Comparison of ENCODE assay signal across 20 mouse cellular contexts in genomic region chr1:30792935-30793334, GRCm38 (mm10).
DNase-seq lines count a peak whose midpoint lies in the region; ATAC-seq lines count a peak whose summit lies in the region.
"Had no signal": no experiment of that assay in that cellular context is flagged by ENCODE, and none has a peak within 500 bp of the region (broad histone marks: within the 10 kb centered on the region; RNA-seq: fewer than 3 reads in every experiment).

No protein-coding gene starts in this region.

- DNase-seq in kidney, adult 18-20 months: no peak
- DNase-seq in CD4-positive, CD25-positive, alpha-beta regulatory T cell, adult 2 months (ENCODE audit: low read depth, low spot score): peak; percentile 7
- DNase-seq in induced T-regulatory cell, adult 2 months (ENCODE audit: low read depth): peak; percentile 35
- DNase-seq in thymus, postnatal 25 days: peak; percentile 49
- no peak for DNase-seq in embryo, embryonic 10.5 days (ENCODE audit: low spot score)
- DNase-seq in right cerebral cortex, postnatal 25 days: no peak
- DNase-seq in B cell, adult 2 months: no peak
- DNase-seq: cerebellum, postnatal 25 days; gastrocnemius, postnatal 36 days; heart, postnatal 14 days; retina, postnatal 1 day had no signal

- H3K4me2 ChIP-seq in kidney, embryonic 15.5 days: no peak overlapping the region
- H3K4me2 ChIP-seq: embryonic facial prominence, embryonic 13.5 days; heart, embryonic 11.5 days; liver, embryonic 11.5 days; lung, embryonic 15.5 days; midbrain, embryonic 15.5 days had no signal

- H3K36me3 ChIP-seq in kidney, embryonic 15.5 days: no peaks in the 10 kb centered on the region
- H3K36me3 ChIP-seq: embryonic facial prominence, embryonic 13.5 days; limb, embryonic 10.5 days; lung, embryonic 15.5 days; midbrain, embryonic 15.5 days had no signal

- no peak overlapping the region for H3K9ac ChIP-seq in kidney, embryonic 15.5 days
- H3K9ac ChIP-seq: embryonic facial prominence, embryonic 13.5 days; lung, embryonic 15.5 days; midbrain, embryonic 15.5 days had no signal

- ATAC-seq in kidney, embryonic 15.5 days (replicated peaks; ENCODE audit: low FRiP score): peak; percentile 52; the same call in 1 of the 2 replicates
- ATAC-seq: inflammation-experienced regulatory T-cells, adult 6 months; midbrain, embryonic 15.5 days had no signal

- no peaks in the 10 kb centered on the region for H3K9me3 ChIP-seq in kidney, embryonic 15.5 days (replicated peaks)
- H3K9me3 ChIP-seq: embryonic facial prominence, embryonic 13.5 days; limb, embryonic 10.5 days; lung, embryonic 15.5 days; midbrain, embryonic 15.5 days had no signal

- H3K27ac ChIP-seq in kidney, embryonic 15.5 days: no peak overlapping the region
- H3K27ac ChIP-seq: embryonic facial prominence, embryonic 13.5 days; left cerebral cortex, adult 2 months; limb, embryonic 10.5 days; lung, embryonic 15.5 days; midbrain, embryonic 15.5 days had no signal

- no peak overlapping the region for H3K4me3 ChIP-seq in kidney, embryonic 15.5 days (replicated peaks)
- H3K4me3 ChIP-seq: embryonic facial prominence, embryonic 13.5 days; left cerebral cortex, adult 2 months; limb, embryonic 10.5 days; lung, embryonic 15.5 days; midbrain, embryonic 15.5 days had no signal

- peaks cover 7% of the 10 kb centered on the region; the same call in 1 of the 2 replicates for H3K4me1 ChIP-seq in kidney, embryonic 15.5 days
- H3K4me1 ChIP-seq: limb, embryonic 10.5 days; lung, embryonic 15.5 days; midbrain, embryonic 15.5 days had no signal

- no peaks in the 10 kb centered on the region for H3K27me3 ChIP-seq in kidney, embryonic 15.5 days
- H3K27me3 ChIP-seq: embryonic facial prominence, embryonic 13.5 days; lung, embryonic 15.5 days; midbrain, embryonic 15.5 days had no signal

- WGBS in kidney, embryonic 15.5 days: 20% methylated on average over 5 of the region's 5 CpGs

Comparison
In these comparisons a context has a peak if more than half of its experiments do, and no peak if none do; other contexts are left out.
1. DNase-seq: peak in CD4-positive, CD25-positive, alpha-beta regulatory T cell, adult 2 months (single experiment), induced T-regulatory cell, adult 2 months (single experiment) and thymus, postnatal 25 days (single experiment); none in kidney, adult 18-20 months (single experiment), embryo, embryonic 10.5 days (single experiment), right cerebral cortex, postnatal 25 days (single experiment) and B cell, adult 2 months (0 of 2).